Mouse (Mus musculus) megakaryocyte, embryonic 14.5 days (primary cell): ENCODE measurements around the gene Efnb1. TPM values are rescaled to one million over a fixed set of nuclear protein-coding genes. Genes with fewer than 3 reads are reported as not detected.

ENCODE experiments used
- H3K27me3 ChIP-seq: replicated peaks from 2 replicates; pipeline ENCODE3; 2012; ENCODE audit warnings: inconsistent platforms
- H3K36me3 ChIP-seq: replicated peaks from 2 replicates; pipeline ENCODE3; 2012; ENCODE audit warnings: low read length, inconsistent platforms, mixed read lengths
- H3K4me1 ChIP-seq: 2 replicates; pipeline ENCODE4 v1.6.1; 2012; ENCODE audit warnings: inconsistent platforms
- H3K4me3 ChIP-seq: replicated peaks from 2 replicates; pipeline ENCODE3; 2012; ENCODE audit warnings: moderate library complexity, mild to moderate bottlenecking, inconsistent platforms
- H3K9me3 ChIP-seq: 2 replicates; pipeline ENCODE4 v1.6.1; 2012; ENCODE audit warnings: inconsistent platforms
- FLI1 ChIP-seq: IDR thresholded peaks from 2 replicates; pipeline ENCODE4 v1.6.1; 2012; ENCODE audit warnings: low read length, inconsistent platforms, mixed read lengths
- GATA1 ChIP-seq: IDR thresholded peaks from 3 replicates; pipeline ENCODE4 v1.6.1; 2012; ENCODE audit warnings: mixed read lengths, low read length, inconsistent platforms, borderline replicate concordance
- polyA plus RNA-seq: library from polyadenylated mRNA; stranded (reverse); fragments of >175 nt; gene quantifications from 2 replicates; pipeline ENCODE4 v1.2.3, GENCODE M21; 2012; ENCODE audit warnings: low replicate concordance; ENCODE audit not compliant: insufficient read depth

Efnb1 gene
- polyA plus RNA-seq, 1 experiment = 12.4 TPM

- H3K9me3 ChIP-seq = no peaks in the 10 kb centered on the region
- peaks cover 66% of the 10 kb centered on the region for H3K27me3 ChIP-seq
- no peak overlapping the region for H3K4me3 ChIP-seq
- H3K4me1 ChIP-seq = peaks cover 25% of the 10 kb centered on the region
- no peak for TF ChIP-seq GATA1
- TF ChIP-seq FLI1 = no peak
- H3K36me3 ChIP-seq = peaks cover 17% of the 10 kb centered on the region
These were observed 17.3 kb downstream of the Efnb1 start for GRCm38 (mm10) chrX:99153266-99153646.

DNA sequence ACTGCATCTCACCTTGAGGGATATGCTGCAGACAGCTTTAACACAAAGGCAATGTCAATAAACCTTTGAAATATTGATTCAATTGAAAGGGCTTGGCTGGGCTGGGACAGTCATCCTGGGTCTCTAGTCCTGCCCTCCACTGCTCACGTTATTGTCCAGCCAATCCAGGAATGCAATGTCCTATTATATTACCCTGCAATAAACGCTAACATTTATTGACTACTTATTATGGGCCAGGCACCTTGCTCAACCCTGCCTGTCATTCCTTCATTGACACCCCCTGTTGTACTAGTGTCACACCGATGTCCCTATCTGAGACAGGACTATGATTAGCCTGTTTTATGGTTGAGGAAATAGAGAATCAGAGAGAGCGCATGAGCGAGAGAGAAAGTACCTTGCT is 18.4 kb downstream of the Efnb1 start:
- peaks cover 75% of the 10 kb centered on the region for H3K27me3 ChIP-seq
- peaks cover 10% of the 10 kb centered on the region for H3K36me3 ChIP-seq
- H3K4me3 ChIP-seq = no peak overlapping the region
- peaks cover 15% of the 10 kb centered on the region for H3K4me1 ChIP-seq
- no peaks in the 10 kb centered on the region for H3K9me3 ChIP-seq
- TF ChIP-seq GATA1 (no peak), FLI1 (no peak)

DNA sequence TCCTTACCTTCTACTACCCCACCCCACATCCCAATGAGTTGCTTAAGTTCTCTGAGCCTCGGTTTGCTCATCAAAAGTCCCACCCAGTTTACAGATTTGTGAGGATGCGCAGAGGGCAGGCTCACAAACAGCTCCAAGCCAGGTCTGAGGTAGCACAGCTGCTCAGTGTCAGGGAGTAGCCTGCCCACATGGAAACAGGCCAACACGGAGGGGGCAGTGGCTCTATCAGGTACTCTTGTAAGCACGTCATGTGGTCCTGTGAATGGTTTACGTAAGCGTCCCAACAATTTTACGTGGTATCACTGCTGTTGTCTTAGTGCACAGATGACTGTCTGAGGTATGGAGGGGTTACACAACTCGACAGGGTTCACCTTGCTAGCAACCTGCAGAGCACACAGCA is 23.1 kb downstream of the Efnb1 start:
- H3K27me3 ChIP-seq = peaks cover 90% of the 10 kb centered on the region
- peaks cover 3% of the 10 kb centered on the region for H3K4me1 ChIP-seq
- H3K4me3 ChIP-seq = no peak overlapping the region
- no peak for TF ChIP-seq GATA1
- H3K9me3 ChIP-seq = no peaks in the 10 kb centered on the region
- no peaks in the 10 kb centered on the region for H3K36me3 ChIP-seq

GRCm38 (mm10) chrX:99164111-99164510 is 28.2 kb downstream of the Efnb1 start:
- no peaks in the 10 kb centered on the region for H3K9me3 ChIP-seq
- TF ChIP-seq GATA1 (no peak), FLI1 (no peak)
- H3K36me3 ChIP-seq = no peaks in the 10 kb centered on the region
- H3K4me1 ChIP-seq = peaks cover 22% of the 10 kb centered on the region
- H3K4me3 ChIP-seq = no peak overlapping the region
- peaks cover 65% of the 10 kb centered on the region for H3K27me3 ChIP-seq

- Histone ChIP-seq H3K4me1 (peaks cover 22% of the 10 kb centered on the region), H3K36me3 (no peaks in the 10 kb centered on the region), H3K4me3 (no peak overlapping the region), H3K9me3 (no peaks in the 10 kb centered on the region), H3K27me3 (peaks cover 61% of the 10 kb centered on the region)
- TF ChIP-seq GATA1 (no peak), FLI1 (no peak)
These were observed 29.0 kb downstream of the Efnb1 start for GRCm38 (mm10) chrX:99164855-99165368.

DNA sequence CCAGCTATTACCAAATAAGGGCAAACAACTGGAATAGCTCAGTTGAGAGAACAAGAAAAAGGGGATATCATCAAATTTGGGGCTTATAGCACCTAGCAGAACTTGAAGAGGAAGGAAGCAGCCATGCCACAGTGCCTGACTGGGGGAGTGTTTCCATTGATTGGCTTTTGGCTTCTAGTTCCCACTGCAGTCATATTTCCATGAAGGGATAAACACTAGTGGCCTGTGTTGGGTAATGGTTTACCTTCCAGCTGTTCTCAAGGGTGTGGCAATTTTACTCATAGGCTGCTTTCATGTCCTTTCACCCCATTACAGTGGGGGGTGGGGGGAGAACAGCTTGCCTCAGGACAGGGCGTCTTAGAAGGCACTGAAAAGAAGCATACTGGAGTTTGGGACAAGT is 31.1 kb downstream of the Efnb1 start:
- H3K36me3 ChIP-seq = no peaks in the 10 kb centered on the region
- H3K4me1 ChIP-seq = peaks cover 22% of the 10 kb centered on the region
- no peak overlapping the region for H3K4me3 ChIP-seq
- H3K27me3 ChIP-seq = peaks cover 57% of the 10 kb centered on the region
- H3K9me3 ChIP-seq = no peaks in the 10 kb centered on the region
- no peak for TF ChIP-seq GATA1
- no peak for TF ChIP-seq FLI1

DNA sequence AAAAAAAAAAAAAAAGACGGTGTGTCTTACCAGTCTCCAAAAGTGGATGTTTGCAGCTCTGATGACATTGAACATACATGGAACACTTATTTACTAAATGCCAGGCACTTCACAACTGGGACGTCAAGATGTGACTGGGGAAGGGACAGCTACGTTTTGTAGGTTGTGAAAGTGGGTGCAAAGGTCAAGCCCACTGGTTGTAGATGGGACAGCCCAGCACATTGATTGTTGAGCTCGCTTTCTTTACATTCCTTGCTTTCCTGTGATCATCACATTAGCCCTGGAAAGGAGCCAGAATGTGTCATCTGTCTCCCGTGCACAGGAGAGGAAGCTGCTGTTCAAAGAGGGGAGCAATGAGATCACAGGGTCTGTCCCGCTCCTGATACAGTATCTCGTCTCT is 31.6 kb downstream of the Efnb1 start:
- Histone ChIP-seq H3K9me3 (no peaks in the 10 kb centered on the region), H3K36me3 (no peaks in the 10 kb centered on the region), H3K4me1 (peaks cover 26% of the 10 kb centered on the region), H3K4me3 (no peak overlapping the region), H3K27me3 (peaks cover 58% of the 10 kb centered on the region)
- TF ChIP-seq FLI1 (no peak), GATA1 (no peak)

GRCm38 (mm10) chrX:99172301-99172700 is 36.4 kb downstream of the Efnb1 start:
- TF ChIP-seq GATA1 (no peak), FLI1 (no peak)

GRCm38 (mm10) chrX:99185081-99185596 is 49.2 kb downstream of the Efnb1 start:
- H3K36me3 ChIP-seq = no peaks in the 10 kb centered on the region
- no peaks in the 10 kb centered on the region for H3K9me3 ChIP-seq
- H3K4me1 ChIP-seq = peaks cover 8% of the 10 kb centered on the region; the same call in 1 of the 2 replicates
- H3K27me3 ChIP-seq = peaks cover 83% of the 10 kb centered on the region
- no peak overlapping the region for H3K4me3 ChIP-seq
- TF ChIP-seq GATA1 (no peak), FLI1 (no peak)

More at GRCm38 (mm10) chrX:99172301-99172700, 36.4 kb downstream of the Efnb1 start:
- H3K4me3 ChIP-seq = no peak overlapping the region
- no peaks in the 10 kb centered on the region for H3K36me3 ChIP-seq
- no peaks in the 10 kb centered on the region for H3K9me3 ChIP-seq
- H3K4me1 ChIP-seq = peaks cover 18% of the 10 kb centered on the region
- peaks cover 54% of the 10 kb centered on the region for H3K27me3 ChIP-seq

DNA sequence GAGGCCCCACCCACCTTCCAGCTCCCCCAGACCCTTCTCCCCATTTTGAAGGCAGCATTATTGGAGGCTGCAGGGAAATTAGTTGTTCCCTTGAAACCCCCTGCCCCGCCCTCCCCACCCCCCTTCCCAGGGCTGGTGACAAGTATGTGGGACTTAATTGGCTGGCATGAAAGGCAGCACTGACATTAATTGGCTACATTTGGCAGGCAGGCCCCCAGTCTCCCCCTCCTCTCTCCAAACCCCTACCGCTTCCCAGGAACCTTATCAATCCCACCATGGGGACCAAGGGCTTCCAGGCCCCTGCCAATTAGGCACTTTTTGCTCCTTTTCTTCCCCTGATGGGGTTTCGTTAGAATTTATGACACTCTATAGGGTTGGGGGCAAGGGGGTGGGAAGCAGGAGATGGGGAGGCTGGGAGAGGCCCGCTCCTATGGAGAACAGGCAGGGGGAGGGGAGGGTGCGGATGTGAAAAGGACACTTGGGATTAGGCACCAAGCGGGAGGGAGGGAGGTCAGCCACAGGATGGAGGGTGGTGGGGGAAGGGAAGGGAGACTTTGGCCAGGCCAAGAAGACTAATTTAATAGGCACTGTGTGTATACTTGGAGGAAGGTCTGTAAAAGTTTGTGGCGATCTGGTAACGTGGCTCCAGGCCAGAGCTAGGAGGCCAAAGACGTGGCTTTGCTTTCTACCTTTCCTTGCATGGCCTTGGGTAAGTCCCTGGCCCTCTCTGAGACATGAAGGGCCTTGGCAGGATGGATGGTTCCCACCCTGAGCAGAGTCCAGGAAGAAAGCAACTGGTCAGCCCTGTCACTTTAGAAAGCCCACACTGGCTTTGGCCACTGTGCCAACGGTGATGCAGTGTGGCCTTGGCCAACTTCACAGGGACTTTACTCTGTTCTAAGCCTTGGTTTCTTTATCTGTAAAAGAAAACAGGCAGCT is 50.8 kb downstream of the Efnb1 start:
- TF ChIP-seq GATA1 (no peak), FLI1 (no peak)
- peaks cover 87% of the 10 kb centered on the region for H3K27me3 ChIP-seq

More for the DNA sequence above, 50.8 kb downstream of the Efnb1 start:
- Histone ChIP-seq H3K36me3 (no peaks in the 10 kb centered on the region), H3K4me3 (no peak overlapping the region), H3K9me3 (no peaks in the 10 kb centered on the region), H3K4me1 (peaks cover 8% of the 10 kb centered on the region; the same call in 1 of the 2 replicates)
